Mouse (Mus musculus): ENCODE results near the gene Mt1. TPM values are rescaled to one million over a fixed set of nuclear protein-coding genes. Genes with fewer than 3 reads are reported as not detected.

Gene Mt1
- polyA plus RNA-seq, 1 experiment from 2014 or later = 184 TPM

Other genes starting within 250 kb of the Mt1 start
- 37.6 and 39.1 TPM in 2 replicates for gene Amfr, start 166.2 kb upstream of the Mt1 start, polyA plus RNA-seq (2016; fragmentation: Nextera tagmentation; extraction: Ambion mirVana)
- gene Nudt21, start 142.1 kb upstream of the Mt1 start, polyA plus RNA-seq (2016; fragmentation: Nextera tagmentation; extraction: Ambion mirVana) = 155 and 158 TPM in 2 replicates
- gene Ogfod1, start 141.9 kb upstream of the Mt1 start, polyA plus RNA-seq (2016; fragmentation: Nextera tagmentation; extraction: Ambion mirVana) = 14.0 and 14.4 TPM in 2 replicates
- gene Bbs2, start 80.2 kb upstream of the Mt1 start, polyA plus RNA-seq (2016; fragmentation: Nextera tagmentation; extraction: Ambion mirVana) = 12.6 and 16.6 TPM in 2 replicates
- not detected in 2 replicates for gene Mt4, start 41.9 kb upstream of the Mt1 start, polyA plus RNA-seq (2016; fragmentation: Nextera tagmentation; extraction: Ambion mirVana)
- gene Mt3, start 26.5 kb upstream of the Mt1 start, polyA plus RNA-seq (2016; fragmentation: Nextera tagmentation; extraction: Ambion mirVana) = 4.9 and 10.0 TPM in 2 replicates
- gene Mt2, start 6.4 kb upstream of the Mt1 start, polyA plus RNA-seq (2016; fragmentation: Nextera tagmentation; extraction: Ambion mirVana) = 55.1 and 61.0 TPM in 2 replicates
- 150 and 152 TPM in 2 replicates for gene Nup93, start 35.5 kb downstream of the Mt1 start, polyA plus RNA-seq (2016; fragmentation: Nextera tagmentation; extraction: Ambion mirVana)
- 0.05 TPM in 1 of 2 replicates, not detected in the other for gene Slc12a3, start 150.1 kb downstream of the Mt1 start, polyA plus RNA-seq (2016; fragmentation: Nextera tagmentation; extraction: Ambion mirVana)
- gene Herpud1, start 207.4 kb downstream of the Mt1 start, polyA plus RNA-seq (2016; fragmentation: Nextera tagmentation; extraction: Ambion mirVana) = 53.2 and 58.8 TPM in 2 replicates

Data from embryonic facial prominence, embryonic 10.5 days (tissue).